Mouse (Mus musculus) hindbrain, postnatal 0 days (tissue): ENCODE data around the gene Mast3. TPM values are rescaled to one million over a fixed set of nuclear protein-coding genes. Genes with fewer than 3 reads are reported as not detected.
"Not testable (repeated sequence)": the region's sequence is repeated elsewhere in the genome, so short reads cannot be mapped to it uniquely, and the experiment has no call there.

Experiments used
- ATAC-seq: fragments of 200-750 bp; cut with Nextera tagmentation; 2 replicates; pipeline ENCODE4 v1.8.0; 2017; ENCODE audit warnings: mild to moderate bottlenecking, moderate TSS enrichment, moderate library complexity
- DNase-seq: peaks from one replicate; pipeline ENCODE4 v3.0.0-alpha.2; 2015; ENCODE audit warnings: low spot score
- H3K27ac ChIP-seq: fragments of 300-500 bp; sonication (generic); 2 replicates; pipeline ENCODE4 v1.5.1; 2014; ENCODE audit warnings: mild to moderate bottlenecking
- H3K27me3 ChIP-seq: fragments of 300-500 bp; sonication (generic); 2 replicates; pipeline ENCODE4 v1.6.1; 2014; ENCODE audit warnings: low read length, mixed read lengths; ENCODE audit not compliant: insufficient read depth
- H3K36me3 ChIP-seq: fragments of 300-500 bp; sonication (generic); 2 replicates; pipeline ENCODE4 v1.6.1; 2014; ENCODE audit warnings: low read length, mixed read lengths; ENCODE audit not compliant: insufficient read depth
- H3K4me1 ChIP-seq: fragments of 300-500 bp; sonication (generic); 2 replicates; pipeline ENCODE4 v1.6.1; 2014; ENCODE audit warnings: antibody characterized with exemption, low read length, mixed read lengths; ENCODE audit not compliant: insufficient read depth
- H3K4me2 ChIP-seq: fragments of 300-500 bp; sonication (generic); 2 replicates; pipeline ENCODE4 v1.6.1; 2014; ENCODE audit warnings: low read depth, mild to moderate bottlenecking, low read length, moderate library complexity, mixed read lengths
- H3K4me3 ChIP-seq: fragments of 300-500 bp; sonication (generic); 2 replicates; pipeline ENCODE4 v1.5.1; 2014; ENCODE audit warnings: low read length
- H3K9ac ChIP-seq: fragments of 300-500 bp; sonication (generic); replicated peaks from 2 replicates; pipeline ENCODE4 v1.6.1; 2014; ENCODE audit warnings: mild to moderate bottlenecking, low read length, moderate library complexity, mixed read lengths
- H3K9me3 ChIP-seq: fragments of 300-500 bp; sonication (generic); 2 replicates; pipeline ENCODE4 v1.6.1; 2016; ENCODE audit warnings: low read length, mixed read lengths
- CTCF ChIP-seq: IDR thresholded peaks from 2 replicates; pipeline ENCODE4 v1.5.1; 2016; ENCODE audit warnings: antibody characterized with exemption, control low read depth, low read depth
- WGBS: fragments of 180-500 bp; shearing (Covaris S2); extraction: QIAGEN DNeasy Blood & Tissue Kit; methylation state at CpG from one replicate; pipeline ENCODE4 v1.1.7; 2014; 5-methylcytosine and 5-hydroxymethylcytosine counted together
- polyA plus RNA-seq: library from polyadenylated mRNA; unstranded; fragments of >200 nt; fragmentation: Nextera tagmentation; extraction: Ambion mirVana; gene quantifications from 2 replicates; pipeline ENCODE4 v1.2.1, GENCODE M21; 2015
- total RNA-seq: library from RNA; depleted of rRNA; stranded (reverse); fragments of >200 nt; gene quantifications from 2 replicates; pipeline ENCODE4 v1.2.3, GENCODE M21; 2014

The Mast3 gene
- total and polyA plus RNA-seq, 2 experiments from 2014 or later, result 16.2 to 42.1 TPM

- Histone ChIP-seq H3K4me2 (no peak overlapping the region), H3K36me3 (no peaks in the 10 kb centered on the region), H3K27me3 (no peaks in the 10 kb centered on the region), H3K27ac (no peak overlapping the region), H3K9me3 (no peaks in the 10 kb centered on the region), H3K4me3 (no peak overlapping the region), H3K9ac (no peak overlapping the region), H3K4me1 (no peaks in the 10 kb centered on the region)
- DNase-seq (no peak), ATAC-seq (no peak)
- no peak; the same call in 1 of the 2 replicates for TF ChIP-seq CTCF
- WGBS, result 93% methylated on average over 2 of the region's 2 CpGs
These were observed 22.2 kb upstream of the Mast3 start for GRCm38 (mm10) chr8:70827010-70827409.

GRCm38 (mm10) chr8:70825816-70826215, 21.0 kb upstream of the Mast3 start:
- Histone ChIP-seq H3K36me3 (no peaks in the 10 kb centered on the region), H3K4me3 (no peak overlapping the region), H3K4me1 (no peaks in the 10 kb centered on the region), H3K27me3 (no peaks in the 10 kb centered on the region), H3K4me2 (no peak overlapping the region), H3K27ac (no peak overlapping the region), H3K9ac (no peak overlapping the region), H3K9me3 (no peaks in the 10 kb centered on the region)
- TF ChIP-seq CTCF, result no peak
- DNase-seq (no peak), ATAC-seq (no peak)
- WGBS, result 85% methylated on average over 8 of the region's 8 CpGs

GRCm38 (mm10) chr8:70823802-70824201, 18.9 kb upstream of the Mast3 start:
- DNase-seq (no peak), ATAC-seq (no peak)
- H3K27ac ChIP-seq, result no peak overlapping the region
- H3K4me2 ChIP-seq, result no peak overlapping the region
- no peaks in the 10 kb centered on the region for H3K36me3 ChIP-seq
- no peak overlapping the region for H3K9ac ChIP-seq
- H3K9me3 ChIP-seq, result peaks cover 6% of the 10 kb centered on the region; the same call in 1 of the 2 replicates
- WGBS, result 89% methylated on average over 7 of the region's 7 CpGs
- no peaks in the 10 kb centered on the region for H3K27me3 ChIP-seq
- no peak overlapping the region for H3K4me3 ChIP-seq
- TF ChIP-seq CTCF, result no peak
- no peaks in the 10 kb centered on the region for H3K4me1 ChIP-seq

GRCm38 (mm10) chr8:70822594-70822993, 17.7 kb upstream of the Mast3 start:
- H3K27ac ChIP-seq, ATAC-seq: not testable (repeated sequence)
- 79% methylated on average over 3 of the region's 3 CpGs for WGBS

GRCm38 (mm10) chr8:70821992-70822391, 17.1 kb upstream of the Mast3 start:
- 42% methylated on average over 11 of the region's 11 CpGs for WGBS
- no peak for ATAC-seq

More at GRCm38 (mm10) chr8:70822594-70822993, 17.7 kb upstream of the Mast3 start:
- not testable (repeated sequence) for H3K4me1 ChIP-seq, H3K27me3 ChIP-seq, H3K4me2 ChIP-seq, H3K9me3 ChIP-seq, H3K9ac ChIP-seq, H3K36me3 ChIP-seq, H3K4me3 ChIP-seq, DNase-seq

GRCm38 (mm10) chr8:70821399-70821962, 16.6 kb upstream of the Mast3 start:
- no peak overlapping the region for H3K4me3 ChIP-seq
- peaks cover 7% of the 10 kb centered on the region; the same call in 1 of the 2 replicates for H3K9me3 ChIP-seq
- no peak overlapping the region for H3K9ac ChIP-seq
- TF ChIP-seq CTCF, result peak; percentile 94
- no peak; the same call in 1 of the 2 replicates for ATAC-seq
- DNase-seq, result peak; percentile 80
- H3K36me3 ChIP-seq, result no peaks in the 10 kb centered on the region
- no peaks in the 10 kb centered on the region for H3K4me1 ChIP-seq
- no peak overlapping the region for H3K27ac ChIP-seq
- no peak overlapping the region for H3K4me2 ChIP-seq
- 18% methylated on average over 30 of the region's 30 CpGs for WGBS
- H3K27me3 ChIP-seq, result no peaks in the 10 kb centered on the region

More at GRCm38 (mm10) chr8:70821992-70822391, 17.1 kb upstream of the Mast3 start:
- no peak overlapping the region for H3K9ac ChIP-seq
- no peak overlapping the region for H3K4me2 ChIP-seq
- no peak overlapping the region for H3K27ac ChIP-seq
- no peaks in the 10 kb centered on the region for H3K27me3 ChIP-seq
- no peak for TF ChIP-seq CTCF
- no peaks in the 10 kb centered on the region for H3K36me3 ChIP-seq
- H3K9me3 ChIP-seq, result peaks cover 7% of the 10 kb centered on the region; the same call in 1 of the 2 replicates
- no peaks in the 10 kb centered on the region for H3K4me1 ChIP-seq
- DNase-seq, result no peak
- H3K4me3 ChIP-seq, result no peak overlapping the region
